Mouse (Mus musculus) ES-E14 (cell line): ENCODE measurements around the gene Pafah2. TPM values are rescaled to one million over a fixed set of nuclear protein-coding genes. Genes with fewer than 3 reads are reported as not detected.

ENCODE experiments used
- DNase-seq: peaks from one replicate; pipeline ENCODE4 v3.0.0-alpha.2; 2013; ENCODE audit warnings: low read depth, low spot score
- H3K27ac ChIP-seq: 2 replicates; pipeline ENCODE4 v1.5.1; 2012; ENCODE audit warnings: low read depth, mild to moderate bottlenecking, low read length, moderate library complexity, mixed read lengths; ENCODE audit not compliant: poor library complexity, insufficient read depth, severe bottlenecking
- H3K36me3 ChIP-seq: 2 replicates; pipeline ENCODE4 v1.6.1; 2012; ENCODE audit warnings: mild to moderate bottlenecking, low read length, moderate library complexity, mixed read lengths; ENCODE audit not compliant: control insufficient read depth, poor library complexity, insufficient read depth, severe bottlenecking
- H3K4me1 ChIP-seq, 2 experiments: fragments of 150-350 bp in 1 of 2; sonication (generic) in 1 of 2; 2 replicates each; pipeline ENCODE4 v1.6.1; 2012; ENCODE audit warnings: low read length in 2 of 2, mild to moderate bottlenecking in 1 of 2, mixed read lengths in 1 of 2; ENCODE audit not compliant: control insufficient read depth in 2 of 2, insufficient read depth in 2 of 2, poor library complexity in 1 of 2
- H3K4me3 ChIP-seq, 2 experiments: fragments of 150-350 bp in 1 of 2; sonication (generic) in 1 of 2; 2 replicates each; pipeline ENCODE4 v1.5.1; 2012; ENCODE audit warnings: low read length in 2 of 2, low read depth in 1 of 2, mild to moderate bottlenecking in 1 of 2, mixed read lengths in 1 of 2; ENCODE audit not compliant: insufficient read depth in 1 of 2, poor library complexity in 1 of 2, severe bottlenecking in 1 of 2
- H3K9ac ChIP-seq: 2 replicates; pipeline ENCODE4 v1.6.1; 2012; ENCODE audit warnings: low read depth, mild to moderate bottlenecking, low read length, mixed read lengths; ENCODE audit not compliant: poor library complexity, insufficient read depth, severe bottlenecking
- H3K9me3 ChIP-seq: fragments of 150-350 bp; sonication (generic); 2 replicates; pipeline ENCODE4 v1.6.1; 2012; ENCODE audit warnings: low read depth, mild to moderate bottlenecking, low read length; ENCODE audit not compliant: control insufficient read depth, insufficient read depth
- CHD2 ChIP-seq: IDR thresholded peaks from 2 replicates; pipeline ENCODE4 v1.6.1; 2014; ENCODE audit warnings: mild to moderate bottlenecking, low read depth, low read length, inconsistent platforms
- HCFC1 ChIP-seq: IDR thresholded peaks from 2 replicates; pipeline ENCODE4 v1.6.1; 2012; ENCODE audit warnings: low read length, inconsistent platforms, borderline replicate concordance; ENCODE audit not compliant: insufficient read depth
- MAFK ChIP-seq: IDR thresholded peaks from 2 replicates; pipeline ENCODE4 v1.6.1; 2014; ENCODE audit warnings: mild to moderate bottlenecking, low read depth, low read length, inconsistent platforms; ENCODE audit not compliant: insufficient read depth
- ZC3H11A ChIP-seq: IDR thresholded peaks from 2 replicates; pipeline ENCODE4 v1.6.1; 2012; ENCODE audit warnings: low read depth, mild to moderate bottlenecking, inconsistent platforms, low read length, borderline replicate concordance
- ZNF384 ChIP-seq: IDR thresholded peaks from 2 replicates; pipeline ENCODE4 v1.6.1; 2012; ENCODE audit warnings: low read depth, low read length, inconsistent platforms
- in situ Hi-C, 2 experiments: fragments of 600-800 bp; cut with MboI; formaldehyde crosslinking; loops; one replicate each; pipeline ENCODE4 v1.15.1; 2025; ENCODE audit warnings: low sequenced_read_pairs in 2 of 2, inconsistent platforms in 1 of 2; ENCODE audit not compliant: unreplicated experiment in 2 of 2
- total RNA-seq: library from RNA; depleted of rRNA; stranded (reverse); fragments of 300-350 nt; gene quantifications from 2 replicates; pipeline ENCODE4 v1.2.3, GENCODE M21; 2012

Pafah2 gene
- total RNA-seq, 1 experiment: 15.8 TPM

DNA sequence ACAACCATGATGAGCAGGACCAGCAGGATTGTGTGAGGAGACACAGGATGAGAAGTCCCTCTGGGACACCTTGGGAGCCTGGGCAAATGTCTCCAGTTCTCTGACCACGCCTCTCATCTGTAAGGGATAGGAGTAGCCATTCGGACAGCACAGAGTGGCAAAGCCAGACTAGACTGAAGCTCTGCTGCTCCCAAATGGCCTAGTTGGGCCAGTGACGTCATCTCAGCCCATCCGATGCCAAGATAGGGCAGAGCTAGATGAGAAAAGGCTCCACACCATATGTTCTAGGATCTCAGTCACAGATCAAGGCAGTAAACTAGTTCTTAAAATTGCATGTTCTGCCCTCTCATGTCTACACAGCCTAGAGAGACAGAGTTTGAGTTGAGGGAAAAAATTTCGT lies 62.7 kb downstream of the Pafah2 start:
- no peaks in the 10 kb centered on the region for H3K36me3 ChIP-seq
- no peak overlapping the region for H3K4me3 ChIP-seq
- no peak overlapping the region for H3K9ac ChIP-seq
- no peak for DNase-seq
- in situ Hi-C loops: no loop called here
- H3K4me1 ChIP-seq: peaks cover 12 to 24% of the 10 kb centered on the region in 2 experiments
- H3K9me3 ChIP-seq: no peaks in the 10 kb centered on the region
- no peak overlapping the region for H3K27ac ChIP-seq
- TF ChIP-seq HCFC1: no peak
- no peak for TF ChIP-seq CHD2

GRCm38 (mm10) chr4:134460277-134460676 lies 64.2 kb downstream of the Pafah2 start:
- Histone ChIP-seq H3K4me3 (no peak overlapping the region), H3K36me3 (no peaks in the 10 kb centered on the region), H3K4me1 (peaks cover 9 to 18% of the 10 kb centered on the region in 2 experiments), H3K27ac (no peak overlapping the region), H3K9me3 (no peaks in the 10 kb centered on the region), H3K9ac (no peak overlapping the region)
- in situ Hi-C loops: no loop called here
- TF ChIP-seq ZNF384: no peak
- TF ChIP-seq HCFC1: no peak
- no peak for TF ChIP-seq CHD2
- TF ChIP-seq MAFK: no peak
- TF ChIP-seq ZC3H11A: no peak
- DNase-seq: no peak

DNA sequence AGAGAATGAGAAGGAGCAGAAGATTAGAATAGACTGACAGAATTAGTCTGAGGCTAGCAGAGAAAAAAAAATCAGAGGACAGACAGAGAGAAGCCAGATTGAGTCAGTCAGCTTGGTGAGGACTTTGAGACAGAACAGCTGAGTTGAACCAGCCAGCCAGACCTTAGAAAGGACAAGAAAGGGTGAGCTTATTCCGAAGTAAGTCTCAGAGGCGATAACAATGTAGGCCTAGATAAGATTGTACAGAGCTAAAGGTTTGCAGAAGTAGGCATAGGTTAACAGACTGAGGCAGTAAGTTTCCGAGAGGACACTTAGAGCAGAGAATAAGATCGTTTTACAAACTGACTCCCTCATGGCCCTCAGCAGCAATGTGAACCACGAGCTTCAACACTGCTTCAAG lies 65.1 kb downstream of the Pafah2 start:
- H3K36me3 ChIP-seq: no peaks in the 10 kb centered on the region
- no peak for DNase-seq
- in situ Hi-C loops: no loop called here
- no peak overlapping the region for H3K4me3 ChIP-seq
- H3K9ac ChIP-seq: no peak overlapping the region
- H3K9me3 ChIP-seq: no peaks in the 10 kb centered on the region
- no peak for TF ChIP-seq ZNF384
- TF ChIP-seq ZC3H11A: no peak
- no peak for TF ChIP-seq CHD2
- TF ChIP-seq HCFC1: no peak
- peaks cover 9 to 19% of the 10 kb centered on the region in 2 experiments; a peak in 3 of 4 replicates for H3K4me1 ChIP-seq
- H3K27ac ChIP-seq: no peak overlapping the region

DNA sequence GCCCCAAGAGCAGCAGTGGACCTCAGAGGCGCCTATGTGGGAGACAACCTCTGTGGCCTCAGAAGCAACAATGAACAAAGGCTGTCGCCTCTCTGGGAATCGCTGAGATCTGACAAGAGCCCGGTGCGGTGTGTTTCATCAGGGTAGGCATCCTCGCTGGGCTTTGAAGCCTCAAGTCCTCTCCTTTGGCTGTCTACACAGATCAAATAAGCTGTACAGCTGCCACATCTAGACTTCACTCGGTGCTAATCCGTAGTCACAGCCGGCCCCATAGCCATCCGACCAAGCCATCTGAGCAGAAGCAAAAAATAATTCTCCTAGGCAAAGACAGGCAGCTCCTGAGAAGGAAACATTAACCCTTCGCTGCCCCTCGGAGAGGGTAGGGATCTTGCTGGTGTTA lies 69.7 kb downstream of the Pafah2 start:
- peaks cover under 1% of the 10 kb centered on the region for H3K36me3 ChIP-seq
- peak overlapping the region; percentile 40; the same call in 1 of the 2 replicates for H3K9ac ChIP-seq
- H3K4me1 ChIP-seq: peaks cover 9 to 10% of the 10 kb centered on the region in 2 experiments; a peak in 3 of 4 replicates
- DNase-seq: no peak
- H3K9me3 ChIP-seq: no peaks in the 10 kb centered on the region
- H3K27ac ChIP-seq: 0 out of 2 replicates have a peak overlapping the region, but pooled peaks have one; percentile 9
- H3K4me3 ChIP-seq: peak overlapping the region in 1 of 2 experiments; percentile 20; a peak in 1 of 4 replicates
- TF ChIP-seq ZNF384 (no peak), ZC3H11A (no peak), HCFC1 (no peak), CHD2 (no peak), MAFK (no peak)
- in situ Hi-C loops: no loop called here
